Mouse (Mus musculus) testis, adult 2 months (tissue): Measurements from ENCODE around the gene Abca2. TPM values are rescaled to one million over a fixed set of nuclear protein-coding genes. Genes with fewer than 3 reads are reported as not detected.

Source experiments
- H3K27ac ChIP-seq: fragments of 200-500 bp; 2 replicates; pipeline ENCODE4 v1.5.1; 2012; ENCODE audit warnings: low read depth, low read length; ENCODE audit not compliant: control insufficient read depth, insufficient read depth
- H3K27me3 ChIP-seq: fragments of 200-500 bp; 2 replicates; pipeline ENCODE4 v1.6.1; 2012; ENCODE audit warnings: mild to moderate bottlenecking, low read length, moderate library complexity; ENCODE audit not compliant: control insufficient read depth, insufficient read depth
- H3K36me3 ChIP-seq: fragments of 200-500 bp; 2 replicates; pipeline ENCODE4 v1.6.1; 2012; ENCODE audit warnings: mild to moderate bottlenecking, low read length; ENCODE audit not compliant: control insufficient read depth, insufficient read depth
- H3K4me1 ChIP-seq: fragments of 200-500 bp; 2 replicates; pipeline ENCODE4 v1.6.1; 2012; ENCODE audit warnings: low read length; ENCODE audit not compliant: control insufficient read depth, insufficient read depth
- H3K4me3 ChIP-seq: fragments of 200-500 bp; 2 replicates; pipeline ENCODE4 v1.5.1; 2012; ENCODE audit warnings: low read depth, mild to moderate bottlenecking, low read length, moderate library complexity, mixed read lengths; ENCODE audit not compliant: control insufficient read depth
- CTCF ChIP-seq: fragments of 200-500 bp; IDR thresholded peaks from 2 replicates; pipeline ENCODE4 v1.5.1; 2012; ENCODE audit warnings: low read depth, mild to moderate bottlenecking, inconsistent platforms, low read length, moderate library complexity; ENCODE audit not compliant: control insufficient read depth, insufficient read depth, insufficient replicate concordance
- POLR2A ChIP-seq: fragments of 200-500 bp; IDR thresholded peaks from 2 replicates; pipeline ENCODE4 v1.6.1; 2012; ENCODE audit warnings: low read depth, mild to moderate bottlenecking, inconsistent platforms, low read length, moderate library complexity; ENCODE audit not compliant: control insufficient read depth
- polyA plus RNA-seq: library from polyadenylated mRNA; depleted of rRNA; stranded (reverse); fragments of >200 nt; gene quantifications from 2 replicates; pipeline ENCODE4 v1.2.3, GENCODE M21; 2012

Gene Abca2
- polyA plus RNA-seq, 1 experiment: 18.3 TPM

DNA sequence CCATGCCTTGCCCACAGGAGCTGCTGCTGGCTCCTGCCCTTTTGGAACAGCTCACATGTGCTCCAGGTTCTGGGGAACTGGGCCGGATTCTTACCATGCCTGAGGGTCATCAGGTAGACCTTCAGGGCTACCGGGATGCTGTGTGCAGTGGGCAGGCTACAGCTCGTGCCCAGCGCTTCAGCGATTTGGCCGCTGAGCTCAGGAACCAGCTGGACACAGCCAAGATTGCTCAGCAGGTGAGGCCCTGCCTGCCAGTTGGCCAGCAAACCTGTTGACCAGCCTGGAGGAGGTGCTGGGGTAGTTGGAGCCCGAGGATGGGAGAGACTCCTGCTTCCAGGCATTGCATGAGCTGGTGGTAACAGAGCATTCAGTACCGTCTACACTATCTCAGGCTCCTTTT, 5.8 kb downstream of the Abca2 start:
- no peak overlapping the region for H3K27ac ChIP-seq
- TF ChIP-seq POLR2A (no peak), CTCF (no peak)
- H3K4me3 ChIP-seq: no peak overlapping the region
- H3K27me3 ChIP-seq: no peaks in the 10 kb centered on the region
- no peaks in the 10 kb centered on the region for H3K36me3 ChIP-seq
- peaks cover under 1% of the 10 kb centered on the region; the same call in 1 of the 2 replicates for H3K4me1 ChIP-seq

DNA sequence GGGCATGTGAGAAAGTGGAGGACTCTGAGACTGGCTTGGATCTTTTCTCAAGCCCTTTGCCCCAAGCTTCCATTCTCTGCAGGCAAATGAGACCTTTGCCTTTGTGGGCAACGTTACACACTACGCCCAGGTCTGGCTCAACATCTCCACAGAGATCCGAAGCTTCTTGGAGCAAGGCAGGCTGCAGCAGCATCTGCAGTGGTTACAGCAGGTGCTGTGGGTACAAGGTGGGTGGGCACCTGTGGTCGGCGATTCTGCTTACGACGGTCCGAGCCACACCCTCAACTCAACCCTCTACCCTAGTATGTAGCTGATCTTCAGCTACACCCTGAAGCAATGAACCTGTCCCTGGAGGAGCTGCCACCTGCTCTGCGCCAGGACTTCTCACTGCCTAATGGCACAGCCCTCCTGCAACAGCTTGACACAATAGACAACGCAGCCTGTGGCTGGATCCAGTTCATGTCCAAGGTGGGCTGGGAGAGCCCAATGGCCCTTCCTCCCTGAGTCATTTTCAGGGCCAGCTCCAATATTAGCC, 7.8 kb downstream of the Abca2 start:
- Histone ChIP-seq H3K4me1 (no peaks in the 10 kb centered on the region), H3K27ac (no peak overlapping the region), H3K4me3 (no peak overlapping the region), H3K36me3 (no peaks in the 10 kb centered on the region), H3K27me3 (no peaks in the 10 kb centered on the region)
- TF ChIP-seq CTCF: no peak
- TF ChIP-seq POLR2A: no peak

DNA sequence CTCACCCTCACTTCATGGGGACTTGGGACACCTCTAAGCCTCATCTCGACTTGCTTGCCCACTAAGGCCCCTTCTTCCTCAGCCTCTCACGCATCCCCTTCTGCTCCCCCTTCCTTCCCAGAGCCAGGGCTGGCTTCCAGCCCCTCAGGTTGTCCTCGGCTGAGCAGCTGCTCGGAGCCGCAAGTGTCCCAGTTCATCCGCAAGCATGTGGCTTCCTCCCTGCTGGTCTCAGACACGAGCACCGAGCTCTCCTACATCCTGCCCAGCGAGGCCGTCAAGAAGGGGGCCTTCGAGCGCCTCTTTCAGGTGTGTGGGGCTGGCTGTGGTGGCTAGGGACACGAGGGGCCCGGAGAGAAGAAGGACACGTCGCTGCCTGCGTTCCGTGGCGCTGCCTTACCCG, 12.6 kb downstream of the Abca2 start:
- Histone ChIP-seq H3K36me3 (no peaks in the 10 kb centered on the region), H3K27me3 (no peaks in the 10 kb centered on the region), H3K4me1 (no peaks in the 10 kb centered on the region), H3K4me3 (no peak overlapping the region), H3K27ac (no peak overlapping the region)
- TF ChIP-seq POLR2A (no peak), CTCF (no peak)

DNA sequence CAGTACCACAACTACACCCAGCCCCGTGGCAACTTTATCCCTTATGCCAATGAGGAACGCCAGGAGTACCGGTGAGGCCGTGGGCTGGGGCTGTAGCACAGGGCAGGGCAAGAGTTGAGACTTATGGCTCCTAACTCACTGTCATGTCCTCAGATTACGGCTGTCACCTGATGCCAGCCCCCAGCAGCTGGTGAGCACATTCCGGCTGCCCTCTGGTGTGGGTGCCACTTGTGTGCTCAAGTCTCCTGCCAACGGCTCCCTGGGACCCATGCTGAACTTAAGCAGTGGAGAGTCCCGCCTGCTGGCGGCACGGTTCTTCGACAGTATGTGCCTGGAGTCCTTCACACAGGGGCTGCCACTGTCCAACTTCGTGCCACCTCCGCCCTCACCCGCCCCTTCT, 14.2 kb downstream of the Abca2 start:
- TF ChIP-seq POLR2A: no peak
- no peak for TF ChIP-seq CTCF
- Histone ChIP-seq H3K4me3 (no peak overlapping the region), H3K27ac (no peak overlapping the region), H3K4me1 (no peaks in the 10 kb centered on the region), H3K27me3 (no peaks in the 10 kb centered on the region), H3K36me3 (no peaks in the 10 kb centered on the region)

DNA sequence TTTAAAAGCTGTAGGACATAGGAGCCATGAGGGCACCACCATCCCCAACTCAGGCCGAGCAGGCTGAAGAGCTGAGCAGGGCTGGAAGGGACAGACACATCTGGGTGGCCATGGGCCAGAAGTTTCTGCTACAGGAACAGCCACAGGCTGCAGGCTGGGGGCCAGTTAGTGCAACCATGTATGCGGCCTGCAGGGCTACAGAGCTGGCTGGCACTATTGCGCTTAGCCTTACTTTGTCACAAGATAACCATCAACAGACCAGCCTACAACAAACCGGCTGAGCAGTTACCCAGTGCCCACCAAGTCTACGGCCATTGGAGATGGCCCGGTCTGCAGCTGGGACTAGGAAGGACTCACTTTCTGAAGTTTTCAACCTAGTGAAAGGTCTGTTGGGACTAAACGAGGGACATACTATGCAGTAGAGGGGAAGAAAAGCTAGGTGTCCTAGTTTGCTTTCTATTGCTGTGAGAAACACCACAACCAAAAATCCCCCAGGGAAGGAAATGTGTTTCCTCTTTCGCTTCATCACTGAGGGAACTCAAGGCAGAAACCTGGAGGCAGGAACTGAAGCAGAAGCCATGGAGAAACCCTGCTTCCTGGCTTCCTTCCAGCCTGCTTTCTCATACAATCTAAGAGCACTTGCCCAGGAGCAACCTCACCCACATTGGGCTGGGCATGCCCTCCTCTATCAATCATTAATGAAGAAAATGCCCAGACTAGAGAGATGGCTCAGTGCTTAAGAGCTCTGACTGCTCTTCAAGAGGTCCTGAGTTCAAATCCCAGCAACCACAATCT, 22.5 kb downstream of the Abca2 start:
- H3K4me3 ChIP-seq: no peak overlapping the region
- no peaks in the 10 kb centered on the region for H3K4me1 ChIP-seq
- no peak overlapping the region for H3K27ac ChIP-seq
- no peaks in the 10 kb centered on the region for H3K27me3 ChIP-seq
- no peak for TF ChIP-seq CTCF
- TF ChIP-seq POLR2A: no peak
- H3K36me3 ChIP-seq: no peaks in the 10 kb centered on the region

DNA sequence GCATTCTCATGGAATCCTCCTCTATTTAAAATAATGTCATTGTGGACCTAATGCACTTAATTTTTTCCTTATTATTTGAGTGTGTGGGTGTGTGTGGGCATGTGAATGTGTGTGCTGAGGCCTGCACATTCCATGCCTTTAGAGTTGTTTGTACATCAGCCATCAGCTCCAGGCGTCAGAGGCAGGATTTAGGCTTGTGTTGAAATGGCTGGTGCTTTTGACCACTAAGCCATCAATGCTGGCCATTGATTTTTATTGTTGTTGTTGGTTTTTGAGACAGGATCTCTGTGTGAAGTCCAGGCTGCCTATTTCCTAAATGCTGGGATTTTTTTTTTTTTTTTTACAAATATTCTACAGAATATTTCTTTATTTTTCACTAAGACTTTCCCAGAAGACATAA, 24.4 kb downstream of the Abca2 start:
- Histone ChIP-seq H3K27ac (no peak overlapping the region), H3K4me1 (no peaks in the 10 kb centered on the region; the same call in 1 of the 2 replicates), H3K36me3 (no peaks in the 10 kb centered on the region), H3K4me3 (no peak overlapping the region), H3K27me3 (no peaks in the 10 kb centered on the region)
- TF ChIP-seq CTCF (no peak), POLR2A (no peak)

DNA sequence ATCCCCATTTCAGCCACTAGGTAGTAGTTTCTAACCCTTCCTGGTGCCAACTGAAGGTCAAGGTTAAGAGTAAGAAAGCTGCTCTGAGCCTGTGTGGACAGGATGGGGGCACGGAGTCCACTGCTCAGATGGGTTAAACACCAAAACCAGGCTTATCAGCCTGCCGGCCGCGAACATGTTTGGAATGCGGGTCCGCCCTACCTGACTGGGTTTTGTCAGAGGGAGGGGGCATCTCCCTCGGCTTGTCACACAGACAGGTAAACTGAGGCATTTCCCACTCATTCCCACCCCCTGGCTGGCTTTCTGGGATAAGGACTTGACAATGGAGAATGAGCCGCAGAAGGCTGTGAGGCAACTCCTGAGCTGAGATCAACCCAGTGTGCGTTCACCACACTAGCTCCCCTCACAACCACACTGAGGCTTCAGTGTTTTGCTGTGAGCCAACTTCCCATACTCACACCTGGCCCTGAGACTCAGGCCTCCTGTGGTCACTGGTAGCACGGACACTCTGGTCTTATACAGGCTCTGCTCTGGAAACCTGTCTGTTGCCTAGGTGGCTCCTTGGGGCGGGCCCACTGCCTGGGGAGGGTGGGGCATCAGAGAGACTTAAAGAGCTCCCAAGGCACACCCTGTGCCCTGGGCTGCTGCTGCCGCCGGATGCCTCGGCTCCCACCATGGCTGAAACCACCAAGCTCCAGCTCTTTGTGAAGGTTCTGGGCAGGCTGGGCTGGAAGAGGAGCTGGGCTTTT, 27.9 kb downstream of the Abca2 start, which contains the start of gene Clic3:
Gene Clic3, plus strand, starts transcription at position 634 of the 749 bp plus-strand sequence.
- no peaks in the 10 kb centered on the region for H3K27me3 ChIP-seq
- no peak within 1 kb of the TSS for H3K4me3 ChIP-seq
- H3K36me3 ChIP-seq: no peaks in the 10 kb centered on the region
- H3K27ac ChIP-seq: no peak within 1 kb of the TSS
- TF ChIP-seq POLR2A (no peak), CTCF (no peak)
- peaks cover 9% of the 10 kb centered on the region for H3K4me1 ChIP-seq
